Mouse (Mus musculus) natural killer cell, adult 2 months (primary cell): ENCODE measurements around the gene Pgm2l1.

Source experiments
- DNase-seq, 2 experiments: peaks; one replicate each; pipeline ENCODE4 v3.0.0; 2022; ENCODE audit warnings: low spot score in 2 of 2

Pgm2l1 gene

GRCm38 (mm10) chr7:100227158-100227875, at the start of gene Pgm2l1:
Pgm2l1 (plus strand) TSS chr7:100227394.
- DNase-seq, result peak; percentile 92 to 95

GRCm38 (mm10) chr7:100178016-100178890, 48.9 kb upstream of the Pgm2l1 start:
- peak in 1 of 2 experiments; percentile 13 for DNase-seq

- no peak for DNase-seq
Observed at GRCm38 (mm10) chr7:100178891-100179233, 48.3 kb upstream of the Pgm2l1 start.

- no peak for DNase-seq
Observed at GRCm38 (mm10) chr7:100179394-100179793, 47.8 kb upstream of the Pgm2l1 start.

GRCm38 (mm10) chr7:100179836-100180407, 47.3 kb upstream of the Pgm2l1 start:
- DNase-seq, result no peak

- no peak for DNase-seq
Observed at GRCm38 (mm10) chr7:100181176-100181575, 46.0 kb upstream of the Pgm2l1 start.

- no peak for DNase-seq
Observed at GRCm38 (mm10) chr7:100181614-100182013, 45.6 kb upstream of the Pgm2l1 start.

- no peak for DNase-seq
Observed at GRCm38 (mm10) chr7:100182388-100182787, 44.8 kb upstream of the Pgm2l1 start.

- peak; percentile 17 to 45 for DNase-seq
Observed at GRCm38 (mm10) chr7:100187601-100188000, 39.6 kb upstream of the Pgm2l1 start.

- no peak for DNase-seq
Observed at GRCm38 (mm10) chr7:100190167-100190566, 37.0 kb upstream of the Pgm2l1 start.

GRCm38 (mm10) chr7:100190778-100191177, 36.4 kb upstream of the Pgm2l1 start:
- DNase-seq, result peak; percentile 30 to 62

GRCm38 (mm10) chr7:100201191-100201590, 26.0 kb upstream of the Pgm2l1 start:
- DNase-seq, result no peak

- DNase-seq, result no peak
Observed at GRCm38 (mm10) chr7:100203616-100204015, 23.6 kb upstream of the Pgm2l1 start.

- no peak for DNase-seq
Observed at GRCm38 (mm10) chr7:100204871-100205270, 22.3 kb upstream of the Pgm2l1 start.

GRCm38 (mm10) chr7:100206144-100206543, 21.1 kb upstream of the Pgm2l1 start:
- DNase-seq, result no peak

- no peak for DNase-seq
Observed at GRCm38 (mm10) chr7:100207886-100208285, 19.3 kb upstream of the Pgm2l1 start.

- no peak for DNase-seq
Observed at GRCm38 (mm10) chr7:100214310-100214709, 12.9 kb upstream of the Pgm2l1 start.

GRCm38 (mm10) chr7:100215116-100215732, 12.0 kb upstream of the Pgm2l1 start:
- DNase-seq, result no peak

GRCm38 (mm10) chr7:100215976-100216375, 11.2 kb upstream of the Pgm2l1 start:
- DNase-seq, result no peak

- DNase-seq, result no peak
Observed at GRCm38 (mm10) chr7:100216601-100217565, 10.3 kb upstream of the Pgm2l1 start.
